Mouse (Mus musculus) urinary bladder, postnatal 4 days (tissue): ENCODE results near the gene Nectin2.
A peak's percentile ranks its signal among the peaks of the same experiment; 100 is the strongest.

Source experiments
- DNase-seq, 2 experiments: peaks; one replicate each; pipeline ENCODE4 v3.0.0; 2021 to 2022; ENCODE audit warnings: low spot score in 2 of 2

Gene Nectin2

DNA sequence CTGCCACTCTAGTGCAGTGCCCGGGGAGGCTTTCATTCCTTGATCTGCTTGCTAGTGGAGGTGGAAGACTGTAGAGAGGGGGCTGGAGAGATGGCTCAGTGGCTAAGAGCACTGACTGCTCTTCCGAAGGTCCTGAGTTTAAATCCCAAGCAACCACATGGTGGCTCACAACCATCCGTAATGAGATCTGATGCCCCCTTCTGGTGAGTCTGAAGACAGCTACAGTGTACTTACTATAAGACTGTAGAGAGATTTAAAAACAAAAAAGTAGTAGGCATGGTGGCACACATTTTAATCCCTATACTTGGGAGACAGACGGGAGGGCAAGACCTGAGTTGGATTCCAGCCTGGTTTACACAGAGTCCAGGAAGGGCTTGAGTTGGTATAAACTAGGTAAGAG is 37.9 kb downstream of the Nectin2 start:
- no peak for DNase-seq

GRCm38 (mm10) chr7:19710650-19711049 is 39.6 kb downstream of the Nectin2 start:
- no peak for DNase-seq

DNA sequence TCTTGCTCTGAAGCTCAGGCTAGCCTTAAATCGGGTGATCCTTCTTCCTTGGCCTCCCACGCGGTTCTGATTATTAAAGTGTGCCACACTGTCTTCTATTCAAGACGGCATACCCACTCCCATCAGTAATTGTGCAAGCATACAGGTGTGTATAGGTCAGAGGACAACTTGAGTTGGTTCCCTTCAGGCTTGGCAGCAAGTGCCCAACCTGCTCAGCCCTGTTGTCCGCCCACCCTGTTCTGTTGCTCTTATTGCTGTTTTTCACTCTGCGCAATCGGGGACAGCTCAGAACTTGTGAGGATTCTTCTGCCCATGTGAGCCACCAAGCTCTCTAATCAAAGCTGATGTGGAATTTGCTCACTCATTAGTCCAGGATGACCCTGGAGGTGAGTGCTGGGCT is 45.0 kb downstream of the Nectin2 start:
- no peak for DNase-seq

GRCm38 (mm10) chr7:19704475-19704874 is 45.8 kb downstream of the Nectin2 start:
- no peak for DNase-seq

GRCm38 (mm10) chr7:19702859-19703555 is 47.3 kb downstream of the Nectin2 start:
- no peak for DNase-seq

DNA sequence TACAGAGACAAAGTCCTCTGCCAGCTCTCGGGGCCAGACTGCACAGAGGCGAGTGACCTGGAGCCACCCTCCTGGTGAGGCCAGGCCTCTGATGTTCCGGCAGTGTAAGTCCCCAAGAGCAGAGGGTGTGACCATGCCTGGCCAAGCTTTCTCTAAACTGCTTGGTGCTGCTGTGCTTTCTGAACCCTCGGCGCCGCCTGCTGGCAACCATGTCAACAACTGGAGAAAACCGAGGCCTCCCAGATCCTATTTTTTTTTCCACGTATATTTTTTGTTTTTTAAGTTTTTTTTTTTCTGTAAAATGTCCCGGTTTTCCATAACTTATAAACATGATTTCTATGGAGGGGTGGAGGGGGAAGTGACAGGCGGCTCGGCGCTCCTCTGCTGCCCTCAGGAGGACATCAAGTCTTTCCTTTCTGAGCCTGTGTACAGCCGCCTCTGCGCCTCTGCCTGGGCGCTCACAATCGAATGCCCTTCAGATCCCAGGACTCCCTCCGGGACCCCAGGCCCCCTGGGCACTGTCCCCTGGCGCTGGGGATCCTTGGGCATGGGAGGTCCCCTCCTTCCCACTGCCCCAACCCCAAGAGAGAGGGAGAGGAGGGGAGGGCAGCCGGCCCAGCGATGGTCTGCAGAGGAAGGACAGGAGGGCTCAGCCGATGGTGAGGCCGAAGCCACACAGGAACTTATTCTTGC is 49.1 kb downstream of the Nectin2 start:
- peak; percentile 56 to 77 for DNase-seq

DNA sequence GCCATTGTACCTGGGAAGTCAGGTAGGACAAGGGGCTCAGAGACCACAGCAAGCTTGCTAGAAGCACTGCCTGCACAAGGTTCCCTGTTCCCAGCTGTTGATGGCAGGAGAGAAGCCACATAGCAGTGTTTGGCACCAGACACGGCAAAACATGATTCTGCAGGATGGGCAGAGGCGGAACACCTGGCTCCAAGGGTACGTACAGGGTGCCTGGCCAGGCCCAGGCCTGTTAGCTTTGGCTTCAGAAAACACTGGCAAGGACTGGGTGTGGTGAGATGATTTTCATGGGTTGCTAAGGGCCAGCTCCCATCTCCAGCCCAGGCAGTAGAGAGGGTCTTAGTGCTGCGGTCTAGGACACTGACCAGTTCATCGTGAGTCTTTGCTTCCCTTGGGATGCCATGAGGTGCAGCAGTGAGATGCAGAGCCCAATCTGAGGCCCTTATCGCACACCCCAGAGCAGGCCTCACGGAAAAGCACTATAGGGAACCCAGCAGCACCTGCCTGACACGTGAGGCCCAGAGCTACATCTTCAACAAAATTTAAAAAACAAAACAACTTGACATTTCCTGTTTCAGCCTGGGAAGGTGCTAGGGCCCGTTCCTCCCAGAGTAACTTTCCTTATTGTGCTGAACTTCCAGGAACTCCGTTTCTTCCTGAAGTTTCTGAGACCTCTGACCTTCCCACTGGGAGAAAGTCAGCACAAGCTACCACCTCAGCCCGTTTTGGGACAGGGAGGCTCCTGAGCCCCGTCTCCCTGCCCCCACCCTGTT is 49.8 kb downstream of the Nectin2 start:
- no peak for DNase-seq

DNA sequence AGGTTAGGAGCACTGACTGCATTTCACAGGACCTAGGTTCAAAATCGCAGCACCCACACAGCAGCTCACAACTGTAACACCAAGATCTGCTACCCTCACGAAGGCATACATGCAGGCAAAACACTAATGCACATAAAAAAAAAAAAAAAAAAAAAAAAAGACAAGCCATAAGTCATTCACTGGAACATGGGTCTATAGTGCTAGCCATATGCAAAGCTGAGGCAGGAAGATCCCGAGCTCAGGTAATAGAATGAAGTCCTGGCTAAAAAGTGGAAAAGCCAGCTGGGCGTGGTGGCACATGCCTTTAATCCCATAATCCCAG is 50.5 kb downstream of the Nectin2 start:
- no peak for DNase-seq

DNA sequence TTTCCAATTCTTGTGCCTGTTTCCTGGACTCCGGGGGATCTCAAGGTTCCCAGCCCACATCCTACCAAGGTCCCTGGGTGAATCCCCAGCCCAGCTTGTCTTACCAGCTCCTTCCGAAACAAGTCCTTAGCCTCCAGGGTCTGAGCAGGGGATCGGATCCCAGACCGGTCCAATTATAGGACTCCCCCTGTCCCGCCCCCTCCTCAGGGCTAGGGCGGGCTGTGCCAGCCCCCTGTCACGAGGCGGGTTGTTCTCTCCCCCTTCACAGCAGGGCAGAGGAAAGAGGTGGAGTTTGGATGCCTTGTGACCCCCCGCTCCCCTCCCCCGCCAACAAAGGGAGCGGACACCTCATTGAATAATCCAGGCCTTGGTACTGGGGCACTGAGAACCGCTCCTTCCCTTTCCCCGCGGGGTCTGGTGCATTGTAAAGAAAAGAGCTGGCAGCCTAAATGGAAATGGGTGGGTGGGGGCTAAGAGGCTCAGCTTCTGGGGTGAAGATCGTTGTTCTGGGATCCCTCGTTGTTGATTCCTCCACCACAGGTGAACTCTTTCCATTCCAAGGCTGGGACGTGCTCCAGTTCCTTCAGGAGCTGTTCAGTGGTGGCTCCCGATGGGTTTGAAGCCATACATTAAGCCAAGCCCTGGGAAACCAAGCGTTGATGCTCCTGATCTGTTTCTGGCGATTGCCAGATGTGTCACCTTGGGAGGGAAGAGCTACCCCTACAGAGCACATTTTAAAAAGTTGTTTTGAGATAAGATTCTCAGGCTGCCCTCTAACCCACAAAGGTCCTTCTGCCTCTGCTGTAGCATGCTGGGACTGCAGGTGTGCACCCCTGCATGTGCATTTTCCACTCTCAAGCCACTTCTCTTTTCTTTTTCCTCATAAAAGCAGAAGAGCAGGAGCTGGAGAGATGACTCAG is 51.1 kb downstream of the Nectin2 start, which contains the start of gene Apoe:
TSS of gene Apoe (minus strand) at position 282 of the 920 bp plus-strand sequence.
- DNase-seq: peak; percentile 48 to 62

GRCm38 (mm10) chr7:19697949-19698906 is 52.1 kb downstream of the Nectin2 start:
- DNase-seq: no peak

DNA sequence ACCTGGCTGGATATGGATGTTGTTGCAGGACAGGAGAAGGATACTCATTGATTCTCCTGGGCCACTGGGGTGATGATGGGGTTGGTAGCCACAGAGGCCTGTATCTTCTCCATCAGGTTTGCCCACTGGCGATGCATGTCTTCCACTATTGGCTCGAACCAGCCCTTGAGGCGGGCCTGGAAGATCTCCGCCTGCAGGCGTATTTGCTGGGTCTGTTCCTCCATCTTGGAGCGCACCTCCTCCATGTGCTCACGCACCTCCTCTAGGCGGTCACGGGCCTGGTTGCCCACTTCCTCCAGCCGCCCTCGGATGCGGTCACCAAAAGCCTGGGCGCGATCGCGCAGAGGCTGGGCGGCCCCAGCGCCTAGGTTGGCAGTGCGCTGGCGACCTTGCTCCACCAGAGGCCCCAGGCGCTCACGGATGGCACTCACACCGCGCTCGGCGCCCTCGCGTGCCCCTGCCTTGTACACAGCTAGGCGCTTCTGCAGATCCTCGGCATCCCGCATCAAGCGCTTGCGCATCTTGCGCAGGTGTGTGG is 53.9 kb downstream of the Nectin2 start:
- no peak for DNase-seq

- DNase-seq: no peak
Observed at GRCm38 (mm10) chr7:19695881-19696280, 54.4 kb downstream of the Nectin2 start.

GRCm38 (mm10) chr7:19695213-19695594 is 55.1 kb downstream of the Nectin2 start:
- DNase-seq: no peak

GRCm38 (mm10) chr7:19694336-19695212 is 55.7 kb downstream of the Nectin2 start:
- no peak for DNase-seq

DNA sequence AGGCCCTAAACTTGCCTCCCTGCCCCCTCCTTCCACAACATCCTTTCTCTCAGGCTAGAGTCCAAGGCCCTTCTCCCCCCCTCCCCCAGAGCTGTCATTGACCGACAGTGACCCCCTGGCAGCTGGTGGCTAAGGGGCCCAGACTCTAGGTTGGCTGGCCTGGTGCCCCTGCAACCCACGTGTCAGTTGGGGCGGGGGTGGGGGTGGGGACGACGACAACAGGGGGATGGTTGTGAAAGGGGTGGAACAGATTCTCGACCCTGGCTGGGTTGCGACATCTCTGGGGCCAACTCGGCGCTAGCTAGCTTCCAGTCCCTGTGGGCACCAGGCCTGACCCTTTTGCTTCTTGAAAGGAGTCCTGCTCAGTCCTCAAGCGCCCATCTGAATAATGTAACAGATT is 56.9 kb downstream of the Nectin2 start:
- DNase-seq: peak in 1 of 2 experiments; percentile 60

GRCm38 (mm10) chr7:19691873-19692865 is 58.1 kb downstream of the Nectin2 start, which contains the start of gene Apoc1:
Gene Apoc1 (minus strand): TSS chr7:19692660.
- no peak for DNase-seq

- no peak for DNase-seq
Observed at GRCm38 (mm10) chr7:19691434-19691833, 58.8 kb downstream of the Nectin2 start.

- no peak for DNase-seq
Observed at GRCm38 (mm10) chr7:19690845-19691244, 59.4 kb downstream of the Nectin2 start.
